Mouse (Mus musculus) lung, embryonic 15.5 days (tissue): Measurements from ENCODE around the gene Hoxd13. TPM values are rescaled to one million over a fixed set of nuclear protein-coding genes. Genes with fewer than 3 reads are reported as not detected.
A peak's percentile ranks its signal among the peaks of the same experiment; 100 is the strongest.

Experiments used
- ATAC-seq: fragments of 200-750 bp; cut with Nextera tagmentation; 2 replicates; pipeline ENCODE4 v1.8.0; 2017; ENCODE audit warnings: moderate number of reproducible peaks, borderline replicate concordance; ENCODE audit not compliant: low FRiP score, low TSS enrichment; ENCODE audit errors: extremely low read depth
- H3K27ac ChIP-seq: fragments of 300-500 bp; sonication (generic); 2 replicates; pipeline ENCODE4 v1.5.1; 2015; ENCODE audit warnings: moderate library complexity, mild to moderate bottlenecking, inconsistent platforms
- H3K27me3 ChIP-seq: fragments of 300-500 bp; sonication (generic); 2 replicates; pipeline ENCODE4 v1.6.1; 2015; ENCODE audit warnings: inconsistent platforms
- H3K36me3 ChIP-seq: fragments of 300-500 bp; sonication (generic); 2 replicates; pipeline ENCODE4 v1.6.1; 2015; ENCODE audit warnings: inconsistent platforms
- H3K4me1 ChIP-seq: fragments of 300-500 bp; sonication (generic); 2 replicates; pipeline ENCODE4 v1.6.1; 2015; ENCODE audit warnings: inconsistent platforms
- H3K4me2 ChIP-seq: fragments of 300-500 bp; sonication (generic); 2 replicates; pipeline ENCODE4 v1.6.1; 2015; ENCODE audit warnings: inconsistent platforms, mild to moderate bottlenecking, moderate library complexity
- H3K4me3 ChIP-seq: fragments of 300-500 bp; sonication (generic); 2 replicates; pipeline ENCODE4 v1.5.1; 2015; ENCODE audit warnings: mild to moderate bottlenecking, inconsistent platforms
- H3K9ac ChIP-seq: fragments of 300-500 bp; sonication (generic); 2 replicates; pipeline ENCODE4 v1.6.1; 2015; ENCODE audit warnings: inconsistent platforms
- H3K9me3 ChIP-seq: fragments of 300-500 bp; sonication (generic); 2 replicates; pipeline ENCODE4 v1.6.1; 2016; ENCODE audit warnings: inconsistent platforms
- WGBS: fragments of 180-500 bp; shearing (Covaris S2); methylation state at CpG from one replicate; pipeline ENCODE4 v1.1.7; 2015; 5-methylcytosine and 5-hydroxymethylcytosine counted together
- polyA plus RNA-seq: library from polyadenylated mRNA; unstranded; fragments of >200 nt; fragmentation: Nextera tagmentation; extraction: Ambion mirVana; gene quantifications from 2 replicates; pipeline ENCODE4 v1.2.1, GENCODE M21; 2015

The Hoxd13 gene
- polyA plus RNA-seq, 1 experiment from 2014 or later, result not detected

GRCm38 (mm10) chr2:74676376-74677052, 8.4 kb downstream of the Hoxd13 start:
- Histone ChIP-seq H3K36me3 (no peaks in the 10 kb centered on the region), H3K27ac (no peak overlapping the region), H3K4me1 (peaks cover 5% of the 10 kb centered on the region; the same call in 1 of the 2 replicates), H3K4me2 (no peak overlapping the region), H3K27me3 (peaks cover 100% of the 10 kb centered on the region), H3K4me3 (no peak overlapping the region), H3K9ac (no peak overlapping the region), H3K9me3 (no peaks in the 10 kb centered on the region)
- 6% methylated on average over 9 of the region's 9 CpGs for WGBS
- ATAC-seq, result no peak

GRCm38 (mm10) chr2:74677106-74677505, 9.0 kb downstream of the Hoxd13 start:
- Histone ChIP-seq H3K4me2 (no peak overlapping the region), H3K27ac (no peak overlapping the region)

GRCm38 (mm10) chr2:74678891-74679595, 10.9 kb downstream of the Hoxd13 start, which contains the start of gene Hoxd11:
Hoxd11 (plus strand) TSS chr2:74679557.
- Histone ChIP-seq H3K36me3 (no peaks in the 10 kb centered on the region), H3K4me3 (no peak within 1 kb of the TSS), H3K27me3 (peaks cover 100% of the 10 kb centered on the region), H3K27ac (no peak within 1 kb of the TSS), H3K4me2 (no peak within 1 kb of the TSS), H3K9me3 (no peaks in the 10 kb centered on the region), H3K4me1 (peaks cover 13% of the 10 kb centered on the region), H3K9ac (no peak within 1 kb of the TSS)
- 3% methylated on average over 15 of the region's 15 CpGs for WGBS
- ATAC-seq, result no peak

More at GRCm38 (mm10) chr2:74677106-74677505, 9.0 kb downstream of the Hoxd13 start:
- no peak overlapping the region for H3K9ac ChIP-seq
- no peak for ATAC-seq
- H3K9me3 ChIP-seq, result no peaks in the 10 kb centered on the region
- H3K27me3 ChIP-seq, result peaks cover 100% of the 10 kb centered on the region
- peaks cover 8% of the 10 kb centered on the region for H3K4me1 ChIP-seq
- no peak overlapping the region for H3K4me3 ChIP-seq
- no peaks in the 10 kb centered on the region for H3K36me3 ChIP-seq
- 16% methylated on average over 2 of the region's 2 CpGs for WGBS

- Histone ChIP-seq H3K4me3 (no peak overlapping the region), H3K36me3 (no peaks in the 10 kb centered on the region), H3K4me2 (no peak overlapping the region), H3K27ac (no peak overlapping the region), H3K9me3 (no peaks in the 10 kb centered on the region), H3K4me1 (peaks cover 13% of the 10 kb centered on the region), H3K27me3 (peaks cover 100% of the 10 kb centered on the region), H3K9ac (no peak overlapping the region)
- under 1% methylated on average over 26 of the region's 26 CpGs for whole genome bisulfite sequencing
- no peak for ATAC-seq
These were observed 11.5 kb downstream of the Hoxd13 start for GRCm38 (mm10) chr2:74679596-74679971.

- H3K27ac ChIP-seq, result no peak overlapping the region
- H3K9me3 ChIP-seq, result no peaks in the 10 kb centered on the region
- WGBS, result under 1% methylated on average over 23 of the region's 23 CpGs
- H3K4me2 ChIP-seq, result no peak overlapping the region
- ATAC-seq, result no peak
- peaks cover 100% of the 10 kb centered on the region for H3K27me3 ChIP-seq
- no peaks in the 10 kb centered on the region for H3K36me3 ChIP-seq
- no peak overlapping the region for H3K9ac ChIP-seq
- H3K4me3 ChIP-seq, result no peak overlapping the region
- H3K4me1 ChIP-seq, result peaks cover 13% of the 10 kb centered on the region
These were observed 11.9 kb downstream of the Hoxd13 start for GRCm38 (mm10) chr2:74679980-74680379.

- H3K9ac ChIP-seq, result no peak overlapping the region
- H3K4me2 ChIP-seq, result no peak overlapping the region
- peaks cover 13% of the 10 kb centered on the region for H3K4me1 ChIP-seq
- H3K9me3 ChIP-seq, result no peaks in the 10 kb centered on the region
- peaks cover 100% of the 10 kb centered on the region for H3K27me3 ChIP-seq
- ATAC-seq, result no peak
- H3K27ac ChIP-seq, result no peak overlapping the region
- H3K36me3 ChIP-seq, result no peaks in the 10 kb centered on the region
- WGBS, result 3% methylated on average over 21 of the region's 21 CpGs
- H3K4me3 ChIP-seq, result no peak overlapping the region
These were observed 12.7 kb downstream of the Hoxd13 start for GRCm38 (mm10) chr2:74680561-74681398.

GRCm38 (mm10) chr2:74681594-74682531, 13.8 kb downstream of the Hoxd13 start:
- under 1% methylated on average over 78 of the region's 78 CpGs for WGBS
- no peak overlapping the region for H3K9ac ChIP-seq
- no peak; the same call in 1 of the 2 replicates for ATAC-seq

GRCm38 (mm10) chr2:74682796-74683195, 14.7 kb downstream of the Hoxd13 start:
- peak overlapping the region; percentile 20 for H3K4me3 ChIP-seq
- no peak overlapping the region for H3K9ac ChIP-seq
- peaks cover 13% of the 10 kb centered on the region for H3K4me1 ChIP-seq
- H3K27ac ChIP-seq, result no peak overlapping the region
- no peaks in the 10 kb centered on the region for H3K9me3 ChIP-seq
- H3K27me3 ChIP-seq, result peaks cover 99% of the 10 kb centered on the region
- peak overlapping the region; percentile 46 for H3K4me2 ChIP-seq
- H3K36me3 ChIP-seq, result no peaks in the 10 kb centered on the region
- no peak for ATAC-seq
- under 1% methylated on average over 45 of the region's 51 CpGs for WGBS

More at GRCm38 (mm10) chr2:74681594-74682531, 13.8 kb downstream of the Hoxd13 start:
- Histone ChIP-seq H3K36me3 (no peaks in the 10 kb centered on the region), H3K9me3 (no peaks in the 10 kb centered on the region), H3K27ac (no peak overlapping the region), H3K27me3 (peaks cover 99% of the 10 kb centered on the region), H3K4me2 (peak overlapping the region; percentile 46), H3K4me3 (peak overlapping the region; percentile 20), H3K4me1 (peaks cover 13% of the 10 kb centered on the region)

- Histone ChIP-seq H3K9ac (no peak overlapping the region), H3K27ac (no peak overlapping the region), H3K4me3 (no peak overlapping the region), H3K4me2 (no peak overlapping the region), H3K36me3 (no peaks in the 10 kb centered on the region), H3K27me3 (peaks cover 99% of the 10 kb centered on the region), H3K9me3 (no peaks in the 10 kb centered on the region), H3K4me1 (peaks cover 13% of the 10 kb centered on the region)
- 1% methylated on average over 18 of the region's 18 CpGs for WGBS
- no peak for ATAC-seq
These were observed 15.4 kb downstream of the Hoxd13 start for GRCm38 (mm10) chr2:74683471-74683951.

- H3K4me3 ChIP-seq, result no peak overlapping the region
- peaks cover 99% of the 10 kb centered on the region for H3K27me3 ChIP-seq
- ATAC-seq, result no peak
- no peaks in the 10 kb centered on the region for H3K36me3 ChIP-seq
- H3K9me3 ChIP-seq, result no peaks in the 10 kb centered on the region
- H3K4me1 ChIP-seq, result peaks cover 13% of the 10 kb centered on the region
- no peak overlapping the region for H3K27ac ChIP-seq
- no peak overlapping the region for H3K4me2 ChIP-seq
- WGBS, result 2% methylated on average over 12 of the region's 12 CpGs
- H3K9ac ChIP-seq, result no peak overlapping the region
These were observed 16.0 kb downstream of the Hoxd13 start for GRCm38 (mm10) chr2:74684106-74684505.
